Mouse (Mus musculus): Measurements from ENCODE around the gene Raver1.

- TF ChIP-seq USF1 (IDR thresholded peaks at IDR 0.05; ENCODE audit: low read depth) = no peak
- no peak for TF ChIP-seq CTCF (IDR thresholded peaks at IDR 0.05; ENCODE audit: control insufficient read depth, insufficient read depth, insufficient read length)
- TF ChIP-seq CEBPB (IDR thresholded peaks at IDR 0.05; ENCODE audit: low read depth) = no peak
- TF ChIP-seq MYOD1 (IDR thresholded peaks at IDR 0.05; ENCODE audit: control insufficient read depth, insufficient read length, low read depth) = no peak
These were observed 28.9 kb downstream of the Raver1 start for GRCm38 (mm10) chr9:21062928-21063327.
